Mouse (Mus musculus) liver, adult 2 months (tissue): ENCODE measurements at regions not wholly inside any gene's neighbourhood (a gene's known extent, or its start where the extent isn't known, plus 50 kb on each side); places are given as distances from the start of the nearest gene placed in this dataset.

Source experiments
- DNase-seq: peaks from one replicate; pipeline ENCODE4 v3.0.0-alpha.2; 2011; ENCODE audit warnings: low read depth, low spot score; ENCODE audit errors: extremely low read depth
- H3K27ac ChIP-seq: fragments of 200-500 bp; replicated peaks from 2 replicates; pipeline ENCODE4 v1.5.1; 2012; ENCODE audit warnings: low read depth, mild to moderate bottlenecking, control low read depth, inconsistent platforms, low read length; ENCODE audit not compliant: insufficient read depth
- H3K27me3 ChIP-seq: fragments of 200-500 bp; 2 replicates; pipeline ENCODE4 v1.6.1; 2012; ENCODE audit warnings: mild to moderate bottlenecking, moderate library complexity, low read length, inconsistent platforms; ENCODE audit not compliant: control insufficient read depth, insufficient read depth
- H3K36me3 ChIP-seq: fragments of 200-500 bp; 2 replicates; pipeline ENCODE4 v1.6.1; 2012; ENCODE audit warnings: low read length, inconsistent platforms; ENCODE audit not compliant: control insufficient read depth, insufficient read depth
- H3K4me1 ChIP-seq: fragments of 200-500 bp; 2 replicates; pipeline ENCODE4 v1.6.1; 2011; ENCODE audit warnings: low read length; ENCODE audit not compliant: control insufficient read depth, insufficient read depth
- H3K4me3 ChIP-seq: fragments of 200-500 bp; 2 replicates; pipeline ENCODE4 v1.5.1; 2011; ENCODE audit warnings: low read depth, mild to moderate bottlenecking, control low read depth, low read length, moderate library complexity; ENCODE audit not compliant: insufficient read depth
- H3K79me2 ChIP-seq: fragments of 200-500 bp; 2 replicates; pipeline ENCODE4 v1.6.1; 2012; ENCODE audit warnings: inconsistent platforms, mild to moderate bottlenecking, low read length, moderate library complexity; ENCODE audit not compliant: control insufficient read depth, insufficient read depth
- H3K9ac ChIP-seq: fragments of 200-500 bp; 2 replicates; pipeline ENCODE4 v1.6.1; 2012; ENCODE audit warnings: low read depth, mild to moderate bottlenecking, control low read depth, inconsistent platforms, low read length
- CTCF ChIP-seq: fragments of 200-500 bp; IDR thresholded peaks from 2 replicates; pipeline ENCODE4 v1.5.1; 2011; ENCODE audit warnings: low read depth, low read length, control low read depth
- POLR2A ChIP-seq: fragments of 200-500 bp; IDR thresholded peaks from 2 replicates; pipeline ENCODE4 v1.6.1; 2011; ENCODE audit warnings: low read length, control low read depth; ENCODE audit not compliant: insufficient read depth; ENCODE audit errors: extremely low read depth
- WGBS: fragments of 180-500 bp; shearing (Covaris S2); methylation state at CpG from one replicate; pipeline ENCODE4 v1.1.7; 2018; 5-methylcytosine and 5-hydroxymethylcytosine counted together

- TF ChIP-seq POLR2A, result no peak
- TF ChIP-seq CTCF, result no peak
These were observed 411.2 kb upstream of the Smarca2 start for GRCm38 (mm10) chr19:26193664-26194063.

GRCm38 (mm10) chr19:26208760-26209159, 396.1 kb upstream of the Smarca2 start:
- no peaks in the 10 kb centered on the region for H3K27me3 ChIP-seq
- no peak for DNase-seq
- no peak for TF ChIP-seq CTCF
- TF ChIP-seq POLR2A, result no peak
- no peak overlapping the region for H3K4me3 ChIP-seq
- no peaks in the 10 kb centered on the region for H3K36me3 ChIP-seq
- H3K79me2 ChIP-seq, result no peaks in the 10 kb centered on the region
- no peak overlapping the region for H3K27ac ChIP-seq
- no peaks in the 10 kb centered on the region for H3K4me1 ChIP-seq
- H3K9ac ChIP-seq, result no peak overlapping the region
- WGBS, result 69% methylated on average over 1 of the region's 1 CpGs

More at GRCm38 (mm10) chr19:26193664-26194063, 411.2 kb upstream of the Smarca2 start:
- Histone ChIP-seq H3K36me3 (no peaks in the 10 kb centered on the region), H3K4me1 (no peaks in the 10 kb centered on the region), H3K27me3 (no peaks in the 10 kb centered on the region), H3K79me2 (no peaks in the 10 kb centered on the region), H3K9ac (no peak overlapping the region), H3K27ac (no peak overlapping the region), H3K4me3 (no peak overlapping the region)
- WGBS, result 67% methylated on average over 1 of the region's 1 CpGs
- DNase-seq, result no peak

GRCm38 (mm10) chr19:26234539-26234938, 370.3 kb upstream of the Smarca2 start:
- WGBS, result 69% methylated on average over 4 of the region's 4 CpGs
- no peak overlapping the region for H3K4me3 ChIP-seq
- no peaks in the 10 kb centered on the region for H3K36me3 ChIP-seq
- no peaks in the 10 kb centered on the region for H3K4me1 ChIP-seq
- no peaks in the 10 kb centered on the region for H3K27me3 ChIP-seq
- no peak for DNase-seq
- no peak overlapping the region for H3K9ac ChIP-seq
- H3K79me2 ChIP-seq, result no peaks in the 10 kb centered on the region
- H3K27ac ChIP-seq, result no peak overlapping the region
- no peak for TF ChIP-seq POLR2A
- no peak for TF ChIP-seq CTCF

DNA sequence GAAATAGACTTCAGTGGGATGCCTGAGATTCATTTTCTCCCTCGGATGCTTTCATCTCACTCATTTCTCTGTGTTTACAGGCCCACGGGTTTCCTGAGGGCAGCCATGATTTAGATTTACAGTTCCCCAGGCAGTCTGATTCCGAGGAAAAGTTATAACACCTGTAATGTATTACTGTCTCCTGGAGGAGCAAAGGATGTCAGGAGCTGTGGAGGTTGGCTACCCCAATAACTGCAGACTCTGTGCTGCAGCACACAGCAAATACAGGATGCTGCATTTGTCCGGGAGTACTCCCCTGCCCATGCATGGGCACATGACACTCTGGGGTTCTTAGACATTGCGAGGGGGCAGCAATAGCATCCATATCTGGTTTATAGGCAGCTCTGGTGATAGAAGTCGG, 360.8 kb upstream of the Smarca2 start:
- 80% methylated on average over 6 of the region's 6 CpGs for WGBS
- no peaks in the 10 kb centered on the region for H3K79me2 ChIP-seq

GRCm38 (mm10) chr19:26249751-26250150, 355.1 kb upstream of the Smarca2 start:
- no peaks in the 10 kb centered on the region for H3K27me3 ChIP-seq
- TF ChIP-seq CTCF, result no peak
- no peak for TF ChIP-seq POLR2A

More for the DNA sequence above, 360.8 kb upstream of the Smarca2 start:
- H3K36me3 ChIP-seq, result no peaks in the 10 kb centered on the region
- H3K4me1 ChIP-seq, result no peaks in the 10 kb centered on the region
- no peak overlapping the region for H3K4me3 ChIP-seq
- no peaks in the 10 kb centered on the region for H3K27me3 ChIP-seq
- TF ChIP-seq CTCF (no peak), POLR2A (no peak)
- no peak for DNase-seq
- no peak overlapping the region for H3K27ac ChIP-seq
- no peak overlapping the region for H3K9ac ChIP-seq

DNA sequence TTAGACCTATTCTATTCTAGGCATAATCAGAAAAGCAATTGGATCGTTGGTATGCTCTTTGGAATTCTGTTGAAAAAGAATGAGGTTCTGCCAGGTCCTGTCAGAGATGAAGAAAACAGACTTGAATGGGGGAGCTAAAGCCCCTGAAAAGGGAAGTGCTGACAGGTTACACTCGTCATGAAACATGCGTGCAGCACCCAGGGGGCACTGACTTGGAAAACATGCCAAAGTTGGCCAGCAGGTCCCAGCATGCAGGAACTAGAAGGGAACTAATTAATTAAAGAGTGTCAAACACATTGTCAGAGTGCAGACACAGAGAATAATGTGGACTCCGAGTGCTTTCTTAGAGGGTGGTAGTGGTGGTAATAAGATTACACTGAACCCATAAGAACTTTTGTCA, 346.2 kb upstream of the Smarca2 start:
- Histone ChIP-seq H3K9ac (no peak overlapping the region), H3K4me1 (no peaks in the 10 kb centered on the region), H3K27ac (no peak overlapping the region), H3K27me3 (no peaks in the 10 kb centered on the region), H3K79me2 (no peaks in the 10 kb centered on the region), H3K4me3 (no peak overlapping the region), H3K36me3 (no peaks in the 10 kb centered on the region)
- no peak for DNase-seq
- 68% methylated on average over 4 of the region's 4 CpGs for WGBS
- TF ChIP-seq POLR2A, result no peak
- TF ChIP-seq CTCF, result no peak

More at GRCm38 (mm10) chr19:26249751-26250150, 355.1 kb upstream of the Smarca2 start:
- Histone ChIP-seq H3K4me1 (no peaks in the 10 kb centered on the region), H3K79me2 (no peaks in the 10 kb centered on the region), H3K4me3 (no peak overlapping the region), H3K9ac (no peak overlapping the region), H3K27ac (no peak overlapping the region), H3K36me3 (no peaks in the 10 kb centered on the region)
- 84% methylated on average over 6 of the region's 6 CpGs for WGBS
- no peak for DNase-seq
